Mouse (Mus musculus) heart, adult 2 months (tissue): ENCODE data around the gene Tepp. TPM values are rescaled to one million over a fixed set of nuclear protein-coding genes. Genes with fewer than 3 reads are reported as not detected.

Experiments used
- DNase-seq, 2 experiments: peaks; one replicate each; pipeline ENCODE4 v3.0.0; 2021
- H3K27ac ChIP-seq: fragments of 200-600 bp; 2 replicates; pipeline ENCODE4 v1.8.1; 2022
- H3K27me3 ChIP-seq: fragments of 200-500 bp; 2 replicates; pipeline ENCODE4 v1.6.1; 2012; ENCODE audit warnings: mild to moderate bottlenecking, low read length, inconsistent platforms, mixed read lengths; ENCODE audit not compliant: control insufficient read depth, insufficient read depth
- H3K36me3 ChIP-seq: fragments of 200-500 bp; 2 replicates; pipeline ENCODE4 v1.6.1; 2012; ENCODE audit warnings: low read length, inconsistent platforms; ENCODE audit not compliant: control insufficient read depth, insufficient read depth
- H3K4me1 ChIP-seq: fragments of 200-500 bp; 2 replicates; pipeline ENCODE4 v1.6.1; 2011; ENCODE audit warnings: low read length; ENCODE audit not compliant: control insufficient read depth, insufficient read depth
- H3K4me3 ChIP-seq: fragments of 200-600 bp; 2 replicates; pipeline ENCODE4 v1.8.1; 2022
- H3K79me2 ChIP-seq: fragments of 200-500 bp; replicated peaks from 2 replicates; pipeline ENCODE4 v1.6.1; 2012; ENCODE audit warnings: mild to moderate bottlenecking, inconsistent platforms, low read length, moderate library complexity, mixed read lengths; ENCODE audit not compliant: control insufficient read depth, insufficient read depth
- H3K9ac ChIP-seq: fragments of 200-500 bp; 2 replicates; pipeline ENCODE4 v1.6.1; 2012; ENCODE audit warnings: low read depth, mild to moderate bottlenecking, control low read depth, inconsistent platforms, low read length, mixed read lengths
- CTCF ChIP-seq: fragments of 200-600 bp; IDR thresholded peaks from 2 replicates; pipeline ENCODE4 v1.8.1; 2022; ENCODE audit warnings: antibody characterized with exemption, mild to moderate bottlenecking, moderate library complexity
- EP300 ChIP-seq: fragments of 200-500 bp; IDR thresholded peaks from 2 replicates; pipeline ENCODE4 v1.6.1; 2011; ENCODE audit warnings: low read depth, low read length, control low read depth; ENCODE audit not compliant: insufficient read depth
- POLR2A ChIP-seq: fragments of 200-500 bp; IDR thresholded peaks from 2 replicates; pipeline ENCODE4 v1.6.1; 2011; ENCODE audit warnings: mild to moderate bottlenecking, low read depth, low read length, control low read depth; ENCODE audit not compliant: insufficient read depth
- WGBS: fragments of 180-500 bp; shearing (Covaris S2); methylation state at CpG from one replicate; pipeline ENCODE4 v1.1.7; 2018; 5-methylcytosine and 5-hydroxymethylcytosine counted together
- intact Hi-C: fragments of 180-260 bp; cut with DNase I; formaldehyde crosslinking; loops from one replicate; pipeline ENCODE4 v1.15.1; 2025
- long read RNA-seq: library from polyadenylated mRNA; stranded (forward); transcript quantifications from one replicate; pipeline ENCODE4 v2.0.0, GENCODE M21; 2021
- polyA plus RNA-seq: library from polyadenylated mRNA; depleted of rRNA; stranded (reverse); fragments of >200 nt; gene quantifications from 2 replicates; pipeline ENCODE4 v1.2.3, GENCODE M21; 2012; rRNA removed
- total RNA-seq, 2 experiments: library from RNA; stranded (reverse); gene quantifications; 2 replicates each; pipeline ENCODE4 v1.2.3; 2021

The Tepp gene
- not detected for total RNA-seq
- 0.44 and 0.59 TPM in 2 replicates for polyA plus RNA-seq
- long read RNA-seq: 0 reads

GRCm38 (mm10) chr8:95310342-95310970, at the start of gene Tepp:
Gene Tepp (plus strand): TSS chr8:95310566.
- Histone ChIP-seq H3K27ac (no peak within 1 kb of the TSS), H3K36me3 (no peaks in the 10 kb centered on the region), H3K9ac (no peak within 1 kb of the TSS), H3K79me2 (no peaks in the 10 kb centered on the region), H3K4me3 (no peak within 1 kb of the TSS), H3K4me1 (no peaks in the 10 kb centered on the region), H3K27me3 (no peaks in the 10 kb centered on the region)
- no peak for TF ChIP-seq CTCF
- TF ChIP-seq EP300: no peak
- no peak for TF ChIP-seq POLR2A
- no peak for DNase-seq
- intact Hi-C loops: no loop called here
- WGBS: 69% methylated on average over 6 of the region's 6 CpGs

- intact Hi-C loops: no loop called here
- no peak overlapping the region for H3K27ac ChIP-seq
- H3K9ac ChIP-seq: no peak overlapping the region
- no peak for DNase-seq
- H3K36me3 ChIP-seq: no peaks in the 10 kb centered on the region
- no peak overlapping the region for H3K4me3 ChIP-seq
- no peaks in the 10 kb centered on the region for H3K27me3 ChIP-seq
- WGBS: 88% methylated on average over 2 of the region's 2 CpGs
- no peaks in the 10 kb centered on the region for H3K79me2 ChIP-seq
- H3K4me1 ChIP-seq: no peaks in the 10 kb centered on the region
- TF ChIP-seq EP300 (no peak), POLR2A (no peak), CTCF (no peak)
These were observed 48.2 kb upstream of the Tepp start for GRCm38 (mm10) chr8:95262181-95262580.

- Histone ChIP-seq H3K4me1 (no peaks in the 10 kb centered on the region), H3K27ac (no peak overlapping the region), H3K9ac (no peak overlapping the region), H3K79me2 (no peaks in the 10 kb centered on the region), H3K27me3 (no peaks in the 10 kb centered on the region), H3K36me3 (no peaks in the 10 kb centered on the region), H3K4me3 (no peak overlapping the region)
- 85% methylated on average over 12 of the region's 12 CpGs for WGBS
- intact Hi-C loops: no loop called here
- TF ChIP-seq EP300 (no peak), CTCF (no peak), POLR2A (no peak)
- no peak for DNase-seq
These were observed 39.9 kb upstream of the Tepp start for GRCm38 (mm10) chr8:95270501-95270900.

GRCm38 (mm10) chr8:95271841-95272240, 38.5 kb upstream of the Tepp start:
- no peaks in the 10 kb centered on the region for H3K27me3 ChIP-seq
- DNase-seq: no peak
- H3K79me2 ChIP-seq: no peaks in the 10 kb centered on the region
- 42% methylated on average over 4 of the region's 4 CpGs for WGBS
- TF ChIP-seq EP300 (no peak), CTCF (no peak), POLR2A (no peak)
- H3K4me3 ChIP-seq: no peak overlapping the region
- no peak overlapping the region for H3K27ac ChIP-seq
- intact Hi-C loops: no loop called here
- no peak overlapping the region for H3K9ac ChIP-seq
- H3K36me3 ChIP-seq: no peaks in the 10 kb centered on the region
- no peaks in the 10 kb centered on the region for H3K4me1 ChIP-seq

GRCm38 (mm10) chr8:95272871-95273270, 37.5 kb upstream of the Tepp start:
- no peak for DNase-seq
- H3K79me2 ChIP-seq: no peaks in the 10 kb centered on the region

GRCm38 (mm10) chr8:95281493-95281892, 28.9 kb upstream of the Tepp start:
- WGBS: 70% methylated on average over 5 of the region's 5 CpGs
- no peak for DNase-seq
- Histone ChIP-seq H3K27me3 (no peaks in the 10 kb centered on the region), H3K36me3 (no peaks in the 10 kb centered on the region), H3K4me3 (no peak overlapping the region), H3K9ac (no peak overlapping the region), H3K79me2 (no peaks in the 10 kb centered on the region), H3K27ac (no peak overlapping the region), H3K4me1 (no peaks in the 10 kb centered on the region)
- intact Hi-C loops: no loop called here
- no peak for TF ChIP-seq CTCF
- no peak for TF ChIP-seq EP300
- no peak for TF ChIP-seq POLR2A

More at GRCm38 (mm10) chr8:95272871-95273270, 37.5 kb upstream of the Tepp start:
- Histone ChIP-seq H3K36me3 (no peaks in the 10 kb centered on the region), H3K4me1 (no peaks in the 10 kb centered on the region), H3K27ac (no peak overlapping the region), H3K4me3 (no peak overlapping the region), H3K27me3 (no peaks in the 10 kb centered on the region), H3K9ac (no peak overlapping the region)
- intact Hi-C loops: no loop called here
- 50% methylated on average over 2 of the region's 2 CpGs for WGBS
- no peak for TF ChIP-seq CTCF
- TF ChIP-seq EP300: no peak
